Mouse (Mus musculus): ENCODE measurements around the gene Gm10322. TPM values are rescaled to one million over a fixed set of nuclear protein-coding genes. Genes with fewer than 3 reads are reported as not detected.

The Gm10322 gene
- total RNA-seq (2021) = not detected in 2 replicates
- long read RNA-seq, experiment 1, partial matches to known transcripts = 0 of 1 reads
- long read RNA-seq, experiment 1, other reads (novel, unspliced or antisense) = 0 of 1 reads
- long read RNA-seq, experiment 2 = 0 reads

GRCm38 (mm10) chr10:59615981-59616520 is at the start of gene Gm10322:
Gene Gm10322, plus strand, starts transcription at chr10:59616063.
- peak; percentile 89 for DNase-seq

GRCm38 (mm10) chr10:59566968-59567367 is 48.9 kb upstream of the Gm10322 start:
- no peak for DNase-seq

- DNase-seq = no peak
Measured at GRCm38 (mm10) chr10:59568665-59569480, 47.0 kb upstream of the Gm10322 start.

- no peak for DNase-seq
Measured at GRCm38 (mm10) chr10:59569481-59569869, 46.4 kb upstream of the Gm10322 start.

GRCm38 (mm10) chr10:59570360-59570759 is 45.5 kb upstream of the Gm10322 start:
- DNase-seq = no peak

GRCm38 (mm10) chr10:59570780-59571179 is 45.1 kb upstream of the Gm10322 start:
- DNase-seq = no peak

- DNase-seq = no peak
Measured at GRCm38 (mm10) chr10:59571273-59571672, 44.6 kb upstream of the Gm10322 start.

GRCm38 (mm10) chr10:59571964-59572363 is 43.9 kb upstream of the Gm10322 start:
- DNase-seq = no peak

- no peak for DNase-seq
Measured at GRCm38 (mm10) chr10:59576305-59576704, 39.6 kb upstream of the Gm10322 start.

GRCm38 (mm10) chr10:59577871-59578801 is 37.7 kb upstream of the Gm10322 start:
- DNase-seq = peak; percentile 55

- no peak for DNase-seq
Measured at GRCm38 (mm10) chr10:59579645-59580044, 36.2 kb upstream of the Gm10322 start.

GRCm38 (mm10) chr10:59580593-59581149 is 35.2 kb upstream of the Gm10322 start:
- DNase-seq = no peak

- no peak for DNase-seq
Measured at GRCm38 (mm10) chr10:59581826-59582543, 33.9 kb upstream of the Gm10322 start.

- no peak for DNase-seq
Measured at GRCm38 (mm10) chr10:59585621-59586020, 30.2 kb upstream of the Gm10322 start.

- DNase-seq = no peak
Measured at GRCm38 (mm10) chr10:59586821-59587220, 29.0 kb upstream of the Gm10322 start.

- no peak for DNase-seq
Measured at GRCm38 (mm10) chr10:59588135-59588534, 27.7 kb upstream of the Gm10322 start.

GRCm38 (mm10) chr10:59589420-59589819 is 26.4 kb upstream of the Gm10322 start:
- DNase-seq = no peak

GRCm38 (mm10) chr10:59589856-59590255 is 26.0 kb upstream of the Gm10322 start:
- no peak for DNase-seq

GRCm38 (mm10) chr10:59590606-59591005 is 25.3 kb upstream of the Gm10322 start:
- DNase-seq = no peak

GRCm38 (mm10) chr10:59593826-59594570 is 21.9 kb upstream of the Gm10322 start:
- no peak for DNase-seq

GRCm38 (mm10) chr10:59600516-59600915 is 15.3 kb upstream of the Gm10322 start:
- peak; percentile 52 for DNase-seq
